Mouse (Mus musculus) midbrain, embryonic 14.5 days (tissue): ENCODE measurements around the gene Ap2a1. TPM values are rescaled to one million over a fixed set of nuclear protein-coding genes. Genes with fewer than 3 reads are reported as not detected.

ENCODE experiments used
- ATAC-seq: fragments of 200-750 bp; cut with Nextera tagmentation; 2 replicates; pipeline ENCODE4 v1.8.0; 2017; ENCODE audit warnings: moderate number of reproducible peaks, moderate library complexity; ENCODE audit not compliant: low FRiP score, low TSS enrichment
- DNase-seq: peaks from one replicate; pipeline ENCODE4 v3.0.0-alpha.2; 2015
- H3K27ac ChIP-seq: fragments of 300-500 bp; sonication (generic); replicated peaks from 2 replicates; pipeline ENCODE4 v1.5.1; 2014; ENCODE audit warnings: mild to moderate bottlenecking, low read depth, low read length, moderate library complexity
- H3K27me3 ChIP-seq: fragments of 300-500 bp; sonication (generic); 2 replicates; pipeline ENCODE4 v1.6.1; 2014; ENCODE audit warnings: low read length, control low read depth, mixed read lengths; ENCODE audit not compliant: control insufficient read depth, insufficient read depth
- H3K36me3 ChIP-seq: fragments of 300-500 bp; sonication (generic); 2 replicates; pipeline ENCODE4 v1.6.1; 2014; ENCODE audit warnings: low read length, control low read depth; ENCODE audit not compliant: control insufficient read depth, insufficient read depth
- H3K4me1 ChIP-seq: fragments of 300-500 bp; sonication (generic); 2 replicates; pipeline ENCODE4 v1.6.1; 2014; ENCODE audit warnings: mild to moderate bottlenecking, antibody characterized with exemption, low read length, control low read depth; ENCODE audit not compliant: control insufficient read depth, insufficient read depth
- H3K4me2 ChIP-seq: fragments of 300-500 bp; sonication (generic); 2 replicates; pipeline ENCODE4 v1.6.1; 2014; ENCODE audit warnings: mild to moderate bottlenecking, low read length, moderate library complexity
- H3K4me3 ChIP-seq: fragments of 300-500 bp; sonication (generic); replicated peaks from 2 replicates; pipeline ENCODE4 v1.5.1; 2014; ENCODE audit warnings: low read depth, low read length
- H3K9ac ChIP-seq: fragments of 300-500 bp; sonication (generic); replicated peaks from 2 replicates; pipeline ENCODE4 v1.6.1; 2014; ENCODE audit warnings: mild to moderate bottlenecking, low read length, moderate library complexity
- H3K9me3 ChIP-seq: fragments of 300-500 bp; sonication (generic); 2 replicates; pipeline ENCODE4 v1.6.1; 2016; ENCODE audit warnings: low read length, control low read depth, mixed read lengths; ENCODE audit not compliant: control insufficient read depth
- WGBS: fragments of 180-500 bp; shearing (Covaris S2); extraction: QIAGEN DNeasy Blood & Tissue Kit; methylation state at CpG from one replicate; pipeline ENCODE4 v1.1.7; 2014; 5-methylcytosine and 5-hydroxymethylcytosine counted together
- polyA plus RNA-seq: library from polyadenylated mRNA; unstranded; fragments of >200 nt; fragmentation: Nextera tagmentation; extraction: Ambion mirVana; gene quantifications from 2 replicates; pipeline ENCODE4 v1.2.1, GENCODE M21; 2014

Ap2a1 gene
- polyA plus RNA-seq, 1 experiment from 2014 or later: 124 TPM

DNA sequence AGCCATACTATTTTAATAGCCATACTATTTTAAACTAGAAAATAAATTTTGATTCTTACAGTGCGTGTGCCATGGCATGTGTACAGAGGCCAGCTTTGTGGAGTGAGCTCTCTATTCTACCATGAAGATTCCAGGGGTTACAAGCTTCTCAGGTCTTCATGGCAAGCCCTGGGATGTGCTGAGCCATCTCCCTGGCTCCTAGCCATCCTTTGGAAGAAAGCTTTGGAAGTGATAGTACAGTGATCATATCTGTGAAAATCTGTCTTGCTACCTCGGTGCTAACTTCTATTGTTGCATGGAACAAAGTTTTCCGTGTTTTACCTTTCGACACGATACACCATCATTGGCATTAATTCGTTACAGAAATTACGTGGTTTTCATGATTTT is 34.1 kb downstream of the Ap2a1 start:
- H3K27ac ChIP-seq: peak overlapping the region; percentile 85
- 16% methylated on average over 7 of the region's 7 CpGs for WGBS
- H3K9ac ChIP-seq: 0 out of 2 replicates have a peak overlapping the region, but pooled peaks have one; percentile 18
- peak overlapping the region; percentile 84 for H3K4me2 ChIP-seq
- no peaks in the 10 kb centered on the region for H3K9me3 ChIP-seq
- H3K4me3 ChIP-seq: peak overlapping the region; percentile 63
- no peaks in the 10 kb centered on the region for H3K27me3 ChIP-seq
- DNase-seq: no peak
- H3K4me1 ChIP-seq: peaks cover 49% of the 10 kb centered on the region
- ATAC-seq: no peak
- H3K36me3 ChIP-seq: peaks cover 20% of the 10 kb centered on the region

DNA sequence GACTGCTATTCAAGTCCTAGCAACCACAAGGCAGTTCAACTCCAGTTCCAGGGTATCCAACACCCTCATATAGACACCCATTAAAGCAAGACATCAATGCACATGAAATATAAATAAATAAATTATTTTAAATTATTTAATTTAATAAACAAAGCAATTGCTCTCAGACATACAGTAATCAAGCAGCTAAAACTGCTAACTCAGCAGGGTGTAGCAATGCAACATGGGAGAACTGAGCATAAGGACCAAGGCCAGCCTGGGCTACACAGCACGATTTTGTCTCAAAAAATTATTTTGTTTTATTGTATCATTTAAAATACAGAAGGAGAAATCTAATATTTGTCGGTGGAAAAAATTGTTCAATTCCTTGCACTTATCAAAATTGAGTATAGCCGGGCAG is 35.1 kb downstream of the Ap2a1 start:
- Histone ChIP-seq H3K27me3 (no peaks in the 10 kb centered on the region), H3K4me1 (peaks cover 50% of the 10 kb centered on the region), H3K36me3 (peaks cover 17% of the 10 kb centered on the region), H3K4me2 (no peak overlapping the region), H3K9me3 (no peaks in the 10 kb centered on the region), H3K27ac (peak overlapping the region; percentile 85), H3K4me3 (no peak overlapping the region), H3K9ac (no peak overlapping the region)
- no peak for DNase-seq
- no peak for ATAC-seq
- 94% methylated on average over 3 of the region's 3 CpGs for WGBS

DNA sequence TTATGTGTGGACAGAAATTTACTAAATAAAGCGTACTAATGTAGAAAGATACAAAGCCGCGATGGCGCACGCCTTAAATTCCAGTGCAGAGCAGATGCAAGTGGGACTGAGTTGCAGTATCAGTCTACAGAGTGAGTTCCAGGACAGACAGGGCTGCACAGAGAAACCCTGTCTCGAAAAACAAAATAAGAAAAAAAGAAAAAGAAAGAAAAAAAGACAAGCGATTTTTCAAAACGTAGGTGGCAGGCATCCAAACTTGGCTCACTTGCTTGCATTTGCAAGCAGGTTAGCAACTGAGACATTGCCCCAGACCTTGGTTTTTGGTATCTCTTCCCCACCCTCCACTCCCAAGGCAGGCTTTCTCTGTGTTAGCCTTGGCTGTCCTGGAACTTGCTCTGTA is 36.1 kb downstream of the Ap2a1 start:
- Histone ChIP-seq H3K27ac (peak overlapping the region; percentile 85), H3K9me3 (no peaks in the 10 kb centered on the region), H3K4me1 (peaks cover 50% of the 10 kb centered on the region), H3K4me3 (peak overlapping the region; percentile 59), H3K36me3 (peaks cover 23% of the 10 kb centered on the region), H3K27me3 (no peaks in the 10 kb centered on the region), H3K4me2 (peak overlapping the region; percentile 95), H3K9ac (peak overlapping the region; percentile 23; the same call in 1 of the 2 replicates)
- no peak for ATAC-seq
- WGBS: 2% methylated on average over 8 of the region's 8 CpGs
- DNase-seq: peak; percentile 68

DNA sequence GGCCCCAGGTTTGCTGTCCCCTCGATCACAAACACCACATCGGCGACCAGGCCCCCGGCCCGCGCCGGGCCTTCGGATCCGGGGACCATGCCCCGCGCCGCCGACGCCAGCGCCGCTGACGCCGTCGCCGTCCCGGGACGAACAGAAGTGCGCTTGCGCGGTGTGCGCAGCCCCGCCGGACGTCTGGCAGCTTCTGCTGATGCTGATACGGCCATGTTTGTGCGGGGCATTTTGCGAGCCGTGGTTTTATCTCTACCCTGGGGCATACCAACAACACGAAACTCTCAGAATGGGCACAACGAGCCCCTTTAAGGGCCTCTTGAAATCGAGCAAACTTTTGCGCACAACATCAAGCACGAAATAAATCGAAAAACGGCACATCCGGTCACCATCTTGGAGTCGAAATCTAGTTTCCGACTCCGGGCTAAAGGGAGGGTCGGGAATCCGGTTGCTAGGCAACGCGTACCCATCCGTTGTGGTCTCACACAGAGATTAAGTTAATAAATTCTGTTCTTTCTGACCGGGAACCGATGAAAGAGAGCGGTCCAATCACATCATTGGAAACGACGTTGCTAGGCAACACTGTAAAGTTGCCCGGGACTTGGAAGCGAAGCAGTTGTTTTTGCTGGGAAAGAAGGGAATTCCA is 36.9 kb downstream of the Ap2a1 start, which contains the start of gene Med25:
Med25 (minus strand) TSS at position 437 of the 646 bp plus-strand sequence.
- DNase-seq (peak; percentile 98), ATAC-seq (peak; percentile 80)
- Histone ChIP-seq H3K4me3 (peak within 1 kb of the TSS; percentile 59), H3K27me3 (no peaks in the 10 kb centered on the region), H3K27ac (peak within 1 kb of the TSS; percentile 96), H3K4me2 (peak within 1 kb of the TSS; percentile 95), H3K36me3 (peaks cover 23% of the 10 kb centered on the region), H3K4me1 (peaks cover 50% of the 10 kb centered on the region), H3K9ac (peak within 1 kb of the TSS; percentile 74), H3K9me3 (no peaks in the 10 kb centered on the region)
- WGBS: under 1% methylated on average over 56 of the region's 56 CpGs

DNA sequence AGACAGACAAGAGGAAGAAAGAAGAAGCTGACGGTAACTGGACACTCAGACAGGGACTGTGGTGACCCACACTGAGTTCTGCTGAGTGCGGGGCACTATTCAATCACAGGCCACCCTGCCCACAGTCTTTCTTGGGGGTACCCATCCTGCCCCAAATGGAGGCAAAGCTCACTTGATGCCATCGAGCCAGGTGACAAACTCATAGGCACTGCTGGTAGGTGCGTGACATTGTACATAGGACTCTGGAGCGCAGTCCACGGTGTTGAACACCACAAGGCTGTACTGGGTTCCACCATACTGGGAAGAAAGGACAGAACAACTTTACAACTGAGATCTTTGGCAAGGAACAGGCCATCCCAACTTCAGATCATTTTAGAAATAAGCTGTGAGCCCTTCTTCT is 37.7 kb downstream of the Ap2a1 start:
- 11% methylated on average over 6 of the region's 6 CpGs for WGBS
- Histone ChIP-seq H3K9ac (peak overlapping the region; percentile 74), H3K36me3 (peaks cover 29% of the 10 kb centered on the region), H3K4me1 (peaks cover 42% of the 10 kb centered on the region), H3K9me3 (no peaks in the 10 kb centered on the region), H3K4me2 (peak overlapping the region; percentile 95), H3K27me3 (no peaks in the 10 kb centered on the region), H3K4me3 (peak overlapping the region; percentile 59), H3K27ac (peak overlapping the region; percentile 96)
- DNase-seq (no peak), ATAC-seq (no peak)

DNA sequence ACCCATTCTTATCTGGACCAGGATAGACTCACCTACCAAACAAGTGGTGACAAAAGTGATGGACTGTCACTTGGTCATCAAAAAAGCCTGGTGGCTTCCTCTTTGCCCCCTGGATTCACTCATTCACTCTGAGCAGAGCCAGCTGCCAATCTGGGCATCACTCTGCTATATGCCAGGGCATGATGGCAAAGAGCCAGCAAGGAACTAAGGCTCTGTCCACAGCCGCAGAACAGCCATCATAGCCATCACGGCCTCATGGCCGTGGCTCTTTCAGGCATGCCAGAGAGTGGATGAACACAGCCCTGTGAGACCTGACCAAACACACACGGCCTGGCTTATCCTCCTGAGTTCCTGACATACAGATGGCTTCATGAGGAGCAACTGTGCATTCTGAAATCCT is 38.6 kb downstream of the Ap2a1 start:
- 63% methylated on average over 4 of the region's 4 CpGs for WGBS
- Histone ChIP-seq H3K9me3 (no peaks in the 10 kb centered on the region), H3K4me1 (peaks cover 38% of the 10 kb centered on the region), H3K36me3 (peaks cover 37% of the 10 kb centered on the region), H3K27me3 (no peaks in the 10 kb centered on the region), H3K4me2 (peak overlapping the region; percentile 95), H3K4me3 (peak overlapping the region; percentile 59), H3K9ac (peak overlapping the region; percentile 74), H3K27ac (0 out of 2 replicates have a peak overlapping the region, but pooled peaks have one; percentile 20)
- ATAC-seq (no peak), DNase-seq (peak; percentile 37)

DNA sequence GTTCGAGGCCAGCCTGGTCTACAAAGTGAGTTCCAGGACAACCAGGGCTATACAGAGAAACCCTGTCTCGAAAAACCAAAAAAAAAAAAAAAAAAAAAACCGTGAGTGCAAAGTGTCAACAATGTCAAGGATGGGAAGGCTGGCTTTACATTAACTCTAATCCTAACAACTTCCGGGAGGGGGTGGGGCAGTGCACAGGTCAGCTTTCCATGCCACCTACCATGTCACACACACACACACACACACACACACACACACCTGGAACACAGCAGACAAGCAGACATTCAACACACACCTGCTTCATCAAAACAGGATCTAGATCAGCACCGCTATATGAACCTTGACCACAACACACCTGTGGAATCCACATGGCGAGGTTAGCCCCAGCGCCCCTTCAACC is 39.1 kb downstream of the Ap2a1 start:
- Histone ChIP-seq H3K27ac (no peak overlapping the region), H3K9me3 (no peaks in the 10 kb centered on the region), H3K9ac (peak overlapping the region; percentile 74; the same call in 1 of the 2 replicates), H3K27me3 (no peaks in the 10 kb centered on the region), H3K4me3 (peak overlapping the region; percentile 59; the same call in 1 of the 2 replicates), H3K4me2 (peak overlapping the region; percentile 95), H3K4me1 (peaks cover 37% of the 10 kb centered on the region), H3K36me3 (peaks cover 42% of the 10 kb centered on the region)
- WGBS: 85% methylated on average over 6 of the region's 7 CpGs
- DNase-seq (no peak), ATAC-seq (no peak)

DNA sequence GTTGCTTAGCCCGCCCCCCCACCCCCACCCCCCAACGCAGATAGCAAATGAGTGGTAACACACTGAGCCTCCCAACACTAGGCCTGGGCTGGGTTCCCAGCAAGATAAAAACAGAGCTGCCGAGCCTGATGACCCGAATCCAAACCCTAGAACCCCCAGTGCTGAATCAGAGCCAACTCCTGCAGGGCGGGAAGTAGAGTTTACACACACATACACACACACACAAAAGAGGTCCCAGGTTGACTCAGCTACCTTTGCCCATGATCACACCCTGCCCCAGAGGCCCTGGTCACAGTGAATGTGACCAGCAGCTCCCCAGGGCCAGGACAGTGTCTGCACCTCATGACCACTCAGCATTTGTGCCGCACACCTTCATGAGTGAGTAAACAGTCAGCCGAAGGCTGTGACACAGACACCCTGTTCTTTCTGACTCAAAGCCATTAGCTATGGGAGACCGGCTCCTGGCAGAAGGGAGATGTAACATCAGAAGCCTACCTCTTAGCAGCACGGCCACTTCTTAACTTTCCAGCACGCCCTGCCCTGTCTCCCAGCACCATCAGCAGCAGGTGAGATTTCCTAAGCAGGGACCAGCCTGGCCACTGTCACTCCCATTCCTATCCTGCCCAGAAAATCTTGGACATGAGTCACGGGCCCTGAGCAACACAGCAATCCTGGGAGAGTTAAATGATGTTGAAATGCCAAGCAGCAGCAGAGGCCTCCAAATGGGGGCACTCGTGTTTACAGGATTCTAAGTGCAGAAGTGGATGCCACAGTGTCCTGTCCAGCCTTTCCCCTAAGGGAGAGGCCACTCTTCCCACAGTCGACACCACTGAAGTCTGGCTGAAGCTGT is 40.8 kb downstream of the Ap2a1 start:
- H3K36me3 ChIP-seq: peaks cover 57% of the 10 kb centered on the region
- H3K27me3 ChIP-seq: no peaks in the 10 kb centered on the region
- no peak overlapping the region for H3K4me3 ChIP-seq
- H3K9me3 ChIP-seq: no peaks in the 10 kb centered on the region
- no peak overlapping the region for H3K4me2 ChIP-seq
- H3K4me1 ChIP-seq: peaks cover 21% of the 10 kb centered on the region
- WGBS: 91% methylated on average over 13 of the region's 13 CpGs
- H3K9ac ChIP-seq: no peak overlapping the region
- no peak for DNase-seq
- H3K27ac ChIP-seq: no peak overlapping the region
- no peak for ATAC-seq
